Mouse (Mus musculus): ENCODE data around the gene AI854703. TPM values are rescaled to one million over a fixed set of nuclear protein-coding genes. Genes with fewer than 3 reads are reported as not detected.

AI854703 gene
- polyA plus RNA-seq, 1 experiment from 2014 or later: 17.5 TPM

- H3K4me3 ChIP-seq (replicated peaks; ENCODE audit: low read length): no peak overlapping the region
- no peak overlapping the region for H3K4me2 ChIP-seq (ENCODE audit: low read length)
- no peak overlapping the region for H3K27ac ChIP-seq (ENCODE audit: low read length)
- no peaks in the 10 kb centered on the region for H3K27me3 ChIP-seq (replicated peaks; ENCODE audit: control insufficient read depth, insufficient read depth, low read length)
- H3K9ac ChIP-seq (replicated peaks; ENCODE audit: low read depth, low read length): no peak overlapping the region
- H3K36me3 ChIP-seq (ENCODE audit: control insufficient read depth, insufficient read depth): no peaks in the 10 kb centered on the region
- H3K4me1 ChIP-seq (replicated peaks; ENCODE audit: control insufficient read depth, insufficient read depth, low read length): no peaks in the 10 kb centered on the region
- ATAC-seq: no peak
- no peaks in the 10 kb centered on the region for H3K9me3 ChIP-seq (ENCODE audit: control insufficient read depth, low read length)
Observed at GRCm38 (mm10) chr6:48668022-48668421, 41.5 kb downstream of the AI854703 start.

GRCm38 (mm10) chr6:48669446-48669969 lies 42.9 kb downstream of the AI854703 start:
- no peaks in the 10 kb centered on the region for H3K4me1 ChIP-seq (replicated peaks; ENCODE audit: control insufficient read depth, insufficient read depth, low read length)
- no peaks in the 10 kb centered on the region for H3K36me3 ChIP-seq (ENCODE audit: control insufficient read depth, insufficient read depth)
- H3K4me2 ChIP-seq (ENCODE audit: low read length): no peak overlapping the region
- 64% methylated on average over 2 of the region's 2 CpGs for WGBS
- ATAC-seq: no peak
- H3K27me3 ChIP-seq (replicated peaks; ENCODE audit: control insufficient read depth, insufficient read depth, low read length): no peaks in the 10 kb centered on the region
- no peak overlapping the region for H3K4me3 ChIP-seq (replicated peaks; ENCODE audit: low read length)
- no peak overlapping the region for H3K27ac ChIP-seq (ENCODE audit: low read length)
- no peak overlapping the region for H3K9ac ChIP-seq (replicated peaks; ENCODE audit: low read depth, low read length)
- H3K9me3 ChIP-seq (ENCODE audit: control insufficient read depth, low read length): no peaks in the 10 kb centered on the region

GRCm38 (mm10) chr6:48674291-48675058 lies 47.9 kb downstream of the AI854703 start:
- Histone ChIP-seq H3K9ac (replicated peaks; ENCODE audit: low read depth, low read length) (no peak overlapping the region), H3K27me3 (replicated peaks; ENCODE audit: control insufficient read depth, insufficient read depth, low read length) (no peaks in the 10 kb centered on the region), H3K4me3 (replicated peaks; ENCODE audit: low read length) (no peak overlapping the region), H3K36me3 (ENCODE audit: control insufficient read depth, insufficient read depth) (no peaks in the 10 kb centered on the region), H3K4me2 (ENCODE audit: low read length) (no peak overlapping the region), H3K27ac (ENCODE audit: low read length) (no peak overlapping the region), H3K9me3 (ENCODE audit: control insufficient read depth, low read length) (no peaks in the 10 kb centered on the region), H3K4me1 (replicated peaks; ENCODE audit: control insufficient read depth, insufficient read depth, low read length) (no peaks in the 10 kb centered on the region)
- WGBS: 97% methylated on average over 9 of the region's 9 CpGs
- no peak for ATAC-seq

GRCm38 (mm10) chr6:48675400-48675930 lies 48.9 kb downstream of the AI854703 start:
- H3K27ac ChIP-seq (ENCODE audit: low read length): no peak overlapping the region
- ATAC-seq: no peak
- H3K4me1 ChIP-seq (replicated peaks; ENCODE audit: control insufficient read depth, insufficient read depth, low read length): no peaks in the 10 kb centered on the region
- no peak overlapping the region; the same call in 1 of the 2 replicates for H3K4me3 ChIP-seq (replicated peaks; ENCODE audit: low read length)
- H3K36me3 ChIP-seq (ENCODE audit: control insufficient read depth, insufficient read depth): no peaks in the 10 kb centered on the region
- H3K9me3 ChIP-seq (ENCODE audit: control insufficient read depth, low read length): no peaks in the 10 kb centered on the region
- WGBS: 38% methylated on average over 10 of the region's 10 CpGs
- H3K4me2 ChIP-seq (ENCODE audit: low read length): no peak overlapping the region
- no peaks in the 10 kb centered on the region for H3K27me3 ChIP-seq (replicated peaks; ENCODE audit: control insufficient read depth, insufficient read depth, low read length)
- no peak overlapping the region for H3K9ac ChIP-seq (replicated peaks; ENCODE audit: low read depth, low read length)

GRCm38 (mm10) chr6:48675931-48676859 lies 49.6 kb downstream of the AI854703 start, which contains the start of gene Gimap9:
Gene Gimap9 (plus strand): TSS chr6:48676129.
- Histone ChIP-seq H3K9ac (replicated peaks; ENCODE audit: low read depth, low read length) (no peak within 1 kb of the TSS), H3K36me3 (ENCODE audit: control insufficient read depth, insufficient read depth) (no peaks in the 10 kb centered on the region), H3K9me3 (ENCODE audit: control insufficient read depth, low read length) (no peaks in the 10 kb centered on the region), H3K4me1 (replicated peaks; ENCODE audit: control insufficient read depth, insufficient read depth, low read length) (no peaks in the 10 kb centered on the region), H3K4me3 (replicated peaks; ENCODE audit: low read length) (no peak within 1 kb of the TSS; the same call in 1 of the 2 replicates), H3K27me3 (replicated peaks; ENCODE audit: control insufficient read depth, insufficient read depth, low read length) (no peaks in the 10 kb centered on the region), H3K27ac (ENCODE audit: low read length) (no peak within 1 kb of the TSS), H3K4me2 (ENCODE audit: low read length) (no peak within 1 kb of the TSS)
- no peak for ATAC-seq
- 24% methylated on average over 9 of the region's 13 CpGs for WGBS

GRCm38 (mm10) chr6:48676860-48677415 lies 50.4 kb downstream of the AI854703 start:
- no peak overlapping the region for H3K4me3 ChIP-seq (replicated peaks; ENCODE audit: low read length)
- no peaks in the 10 kb centered on the region for H3K4me1 ChIP-seq (replicated peaks; ENCODE audit: control insufficient read depth, insufficient read depth, low read length)
- H3K9ac ChIP-seq (replicated peaks; ENCODE audit: low read depth, low read length): no peak overlapping the region
- H3K4me2 ChIP-seq (ENCODE audit: low read length): no peak overlapping the region
- no peaks in the 10 kb centered on the region for H3K27me3 ChIP-seq (replicated peaks; ENCODE audit: control insufficient read depth, insufficient read depth, low read length)
- no peak for ATAC-seq
- no peak overlapping the region for H3K27ac ChIP-seq (ENCODE audit: low read length)
- no peaks in the 10 kb centered on the region for H3K36me3 ChIP-seq (ENCODE audit: control insufficient read depth, insufficient read depth)
- H3K9me3 ChIP-seq (ENCODE audit: control insufficient read depth, low read length): no peaks in the 10 kb centered on the region
- WGBS: 72% methylated on average over 5 of the region's 5 CpGs

GRCm38 (mm10) chr6:48677492-48678345 lies 51.2 kb downstream of the AI854703 start:
- 92% methylated on average over 17 of the region's 17 CpGs for WGBS

GRCm38 (mm10) chr6:48678391-48678790 lies 51.8 kb downstream of the AI854703 start:
- H3K4me2 ChIP-seq (ENCODE audit: low read length): no peak overlapping the region
- no peak overlapping the region for H3K27ac ChIP-seq (ENCODE audit: low read length)
- no peak overlapping the region for H3K9ac ChIP-seq (replicated peaks; ENCODE audit: low read depth, low read length)
- H3K4me3 ChIP-seq (replicated peaks; ENCODE audit: low read length): no peak overlapping the region
- H3K9me3 ChIP-seq (ENCODE audit: control insufficient read depth, low read length): no peaks in the 10 kb centered on the region
- no peaks in the 10 kb centered on the region for H3K4me1 ChIP-seq (replicated peaks; ENCODE audit: control insufficient read depth, insufficient read depth, low read length)
- ATAC-seq: no peak
- 85% methylated on average over 4 of the region's 4 CpGs for WGBS
- no peaks in the 10 kb centered on the region for H3K27me3 ChIP-seq (replicated peaks; ENCODE audit: control insufficient read depth, insufficient read depth, low read length)
- no peaks in the 10 kb centered on the region for H3K36me3 ChIP-seq (ENCODE audit: control insufficient read depth, insufficient read depth)

More at GRCm38 (mm10) chr6:48677492-48678345, 51.2 kb downstream of the AI854703 start:
- Histone ChIP-seq H3K4me1 (replicated peaks; ENCODE audit: control insufficient read depth, insufficient read depth, low read length) (no peaks in the 10 kb centered on the region), H3K4me2 (ENCODE audit: low read length) (no peak overlapping the region), H3K27ac (ENCODE audit: low read length) (no peak overlapping the region), H3K9me3 (ENCODE audit: control insufficient read depth, low read length) (no peaks in the 10 kb centered on the region), H3K9ac (replicated peaks; ENCODE audit: low read depth, low read length) (no peak overlapping the region), H3K36me3 (ENCODE audit: control insufficient read depth, insufficient read depth) (no peaks in the 10 kb centered on the region), H3K4me3 (replicated peaks; ENCODE audit: low read length) (no peak overlapping the region), H3K27me3 (replicated peaks; ENCODE audit: control insufficient read depth, insufficient read depth, low read length) (no peaks in the 10 kb centered on the region)
- ATAC-seq: no peak

Measured in forebrain, embryonic 16.5 days (tissue).